Mouse (Mus musculus): Measurements from ENCODE around the gene Dcp1a.

DNA sequence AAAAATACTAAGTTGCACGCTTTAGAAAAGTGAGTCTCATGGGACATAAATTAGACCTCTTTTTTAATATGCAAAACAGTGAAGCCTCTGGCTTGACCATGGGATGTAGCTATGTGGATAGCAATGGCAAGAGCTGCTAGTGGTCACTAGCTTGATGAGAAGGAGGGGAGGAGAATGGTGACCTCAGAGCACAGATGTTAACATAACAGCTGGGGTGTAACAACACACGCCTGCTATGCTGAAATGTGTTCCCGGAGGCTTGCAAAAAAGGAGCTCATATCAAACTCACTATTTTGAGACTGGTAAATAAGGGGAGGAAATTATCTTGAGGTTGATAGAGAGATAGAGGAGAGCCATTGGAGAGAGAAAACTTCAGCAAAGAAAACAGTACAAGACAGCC is 20.5 kb upstream of the Dcp1a start:
- TF ChIP-seq POLR2A (IDR thresholded peaks at IDR 0.05; ENCODE audit: control insufficient read depth, extremely low read depth, insufficient read depth, low read length, poor library complexity), result no peak
- no peak for TF ChIP-seq CTCF (IDR thresholded peaks at IDR 0.05; ENCODE audit: borderline replicate concordance, control insufficient read depth, extremely low read depth, insufficient read depth, low read length, poor library complexity)
